Mouse (Mus musculus) CH12.LX (cell line): ENCODE measurements around the gene Sowahc.

Experiments
- CTCF ChIP-seq, 2 experiments: IDR thresholded peaks in 1 of 2; conservative IDR thresholded peaks in 1 of 2; 2 replicates each; pipeline ENCODE4 v1.5.1; 2011 to 2012; ENCODE audit warnings: low read depth in 2 of 2, low read length in 2 of 2, improper control_type of control experiment in 1 of 2, inconsistent platforms in 1 of 2, mild to moderate bottlenecking in 1 of 2, moderate library complexity in 1 of 2
- EP300 ChIP-seq: IDR thresholded peaks from 2 replicates; pipeline ENCODE4 v1.6.1; 2011; ENCODE audit warnings: low read length, improper control_type of control experiment
- HCFC1 ChIP-seq: IDR thresholded peaks from 2 replicates; pipeline ENCODE4 v1.6.1; 2012; ENCODE audit warnings: low read depth, mild to moderate bottlenecking, inconsistent platforms, low read length, improper control_type of control experiment
- JUN ChIP-seq: IDR thresholded peaks from 2 replicates; pipeline ENCODE4 v1.6.1; 2011; ENCODE audit warnings: low read depth, mild to moderate bottlenecking, low read length, improper control_type of control experiment, moderate library complexity; ENCODE audit not compliant: insufficient read depth
- MYC ChIP-seq: IDR thresholded peaks from 2 replicates; pipeline ENCODE4 v1.6.1; 2011; ENCODE audit warnings: low read depth, mild to moderate bottlenecking, improper control_type of control experiment, low read length
- POLR2A ChIP-seq: IDR thresholded peaks from 2 replicates; pipeline ENCODE4 v1.6.1; 2011; ENCODE audit warnings: low read depth, mild to moderate bottlenecking, improper control_type of control experiment, low read length
- TBP ChIP-seq: conservative IDR thresholded peaks from 2 replicates; pipeline ENCODE4 v1.6.1; 2011; ENCODE audit warnings: low read depth, low read length, improper control_type of control experiment
- ZC3H11A ChIP-seq: IDR thresholded peaks from 2 replicates; pipeline ENCODE4 v1.6.1; 2012; ENCODE audit warnings: low read depth, mild to moderate bottlenecking, inconsistent platforms, low read length, improper control_type of control experiment
- ZNF384 ChIP-seq: IDR thresholded peaks from 2 replicates; pipeline ENCODE4 v1.6.1; 2012; ENCODE audit warnings: low read depth, low read length, improper control_type of control experiment, inconsistent platforms

GRCm38 (mm10) chr10:59182306-59182705 lies 39.4 kb upstream of the Sowahc start:
- TF ChIP-seq CTCF (conservative IDR thresholded peaks at IDR 0.05 in 1 of 2, IDR thresholded peaks at IDR 0.05 in 1 of 2; ENCODE audit: low read depth in 2 of 2, low read length in 2 of 2), result no peak
- no peak for TF ChIP-seq JUN
- TF ChIP-seq EP300, result no peak
- no peak for TF ChIP-seq HCFC1
- TF ChIP-seq MYC, result no peak
- no peak for TF ChIP-seq ZC3H11A
- TF ChIP-seq POLR2A, result no peak
- TF ChIP-seq ZNF384, result no peak
- TF ChIP-seq TBP, result no peak
